Mouse (Mus musculus) kidney, embryonic 14.5 days (tissue): ENCODE results near the gene 1700012A03Rik. TPM values are rescaled to one million over a fixed set of nuclear protein-coding genes. Genes with fewer than 3 reads are reported as not detected.

Experiments
- ATAC-seq: fragments of 200-750 bp; cut with Nextera tagmentation; 2 replicates; pipeline ENCODE4 v1.8.0; 2017; ENCODE audit warnings: moderate number of reproducible peaks, mild to moderate bottlenecking, moderate TSS enrichment, moderate library complexity; ENCODE audit not compliant: low FRiP score, low TSS enrichment
- H3K27ac ChIP-seq: fragments of 300-500 bp; sonication (generic); 2 replicates; pipeline ENCODE4 v1.5.1; 2014; ENCODE audit warnings: low read depth, mild to moderate bottlenecking, low read length, moderate library complexity, mixed read lengths
- H3K27me3 ChIP-seq: fragments of 300-500 bp; sonication (generic); 2 replicates; pipeline ENCODE4 v1.6.1; 2014; ENCODE audit warnings: mild to moderate bottlenecking, low read length; ENCODE audit not compliant: control insufficient read depth, insufficient read depth
- H3K36me3 ChIP-seq: fragments of 300-500 bp; sonication (generic); 2 replicates; pipeline ENCODE4 v1.6.1; 2014; ENCODE audit warnings: low read length, mixed read lengths; ENCODE audit not compliant: control insufficient read depth, insufficient read depth
- H3K4me1 ChIP-seq: fragments of 300-500 bp; sonication (generic); 2 replicates; pipeline ENCODE4 v1.6.1; 2014; ENCODE audit warnings: low read length, mixed read lengths; ENCODE audit not compliant: control insufficient read depth, insufficient read depth
- H3K4me2 ChIP-seq: fragments of 300-500 bp; sonication (generic); replicated peaks from 2 replicates; pipeline ENCODE4 v1.6.1; 2014; ENCODE audit warnings: low read depth, mild to moderate bottlenecking, low read length
- H3K4me3 ChIP-seq: fragments of 300-500 bp; sonication (generic); 2 replicates; pipeline ENCODE4 v1.5.1; 2014; ENCODE audit warnings: mild to moderate bottlenecking, low read length
- H3K9ac ChIP-seq: fragments of 300-500 bp; sonication (generic); 2 replicates; pipeline ENCODE4 v1.6.1; 2014; ENCODE audit warnings: low read depth, mild to moderate bottlenecking, low read length, moderate library complexity
- H3K9me3 ChIP-seq: fragments of 300-500 bp; sonication (generic); 2 replicates; pipeline ENCODE4 v1.6.1; 2016; ENCODE audit warnings: low read length; ENCODE audit not compliant: control insufficient read depth
- WGBS: fragments of 180-500 bp; shearing (Covaris S2); extraction: QIAGEN DNeasy Blood & Tissue Kit; methylation state at CpG from one replicate; pipeline ENCODE4 v1.1.7; 2014; 5-methylcytosine and 5-hydroxymethylcytosine counted together
- polyA plus RNA-seq: library from polyadenylated mRNA; unstranded; fragments of >200 nt; fragmentation: Nextera tagmentation; extraction: Ambion mirVana; gene quantifications from 2 replicates; pipeline ENCODE4 v1.2.1, GENCODE M21; 2014

Gene 1700012A03Rik
- polyA plus RNA-seq, 1 experiment from 2014 or later = not detected

DNA sequence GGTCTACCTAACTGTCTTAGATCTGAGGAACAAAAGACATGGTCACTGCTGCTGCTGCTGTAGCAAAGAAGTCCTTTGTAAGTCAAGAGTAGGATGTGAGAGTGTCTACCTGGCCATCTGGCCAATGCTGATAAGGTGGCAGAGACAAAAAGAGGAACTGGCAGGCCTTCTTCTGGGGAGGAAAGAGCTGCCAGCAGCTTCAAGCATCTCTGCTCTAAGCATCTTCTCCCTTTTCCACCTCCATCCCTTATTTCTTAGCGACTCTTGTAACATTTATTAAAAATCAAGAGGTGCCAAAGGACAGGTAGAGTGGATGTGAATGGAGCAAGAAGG, 27.5 kb upstream of the 1700012A03Rik start:
- Histone ChIP-seq H3K36me3 (no peaks in the 10 kb centered on the region), H3K9me3 (no peaks in the 10 kb centered on the region), H3K9ac (no peak overlapping the region), H3K27ac (no peak overlapping the region), H3K4me1 (no peaks in the 10 kb centered on the region; the same call in 1 of the 2 replicates), H3K27me3 (no peaks in the 10 kb centered on the region), H3K4me2 (no peak overlapping the region), H3K4me3 (no peak overlapping the region)
- WGBS = 96% methylated on average over 1 of the region's 1 CpGs
- ATAC-seq = no peak

GRCm38 (mm10) chr6:32028228-32029009, 21.6 kb upstream of the 1700012A03Rik start:
- 81% methylated on average over 3 of the region's 3 CpGs for WGBS
- Histone ChIP-seq H3K4me2 (no peak overlapping the region), H3K27ac (no peak overlapping the region), H3K27me3 (no peaks in the 10 kb centered on the region), H3K36me3 (no peaks in the 10 kb centered on the region), H3K9me3 (no peaks in the 10 kb centered on the region), H3K9ac (no peak overlapping the region), H3K4me3 (no peak overlapping the region), H3K4me1 (no peaks in the 10 kb centered on the region)
- ATAC-seq = no peak

- Histone ChIP-seq H3K27ac (no peak overlapping the region), H3K4me3 (no peak overlapping the region), H3K27me3 (no peaks in the 10 kb centered on the region), H3K9me3 (no peaks in the 10 kb centered on the region), H3K4me2 (no peak overlapping the region), H3K4me1 (no peaks in the 10 kb centered on the region), H3K36me3 (no peaks in the 10 kb centered on the region), H3K9ac (no peak overlapping the region)
- WGBS = 74% methylated on average over 2 of the region's 2 CpGs
- ATAC-seq = no peak
These were observed 15.8 kb upstream of the 1700012A03Rik start for GRCm38 (mm10) chr6:32034226-32034625.

GRCm38 (mm10) chr6:32045344-32045743, 4.7 kb upstream of the 1700012A03Rik start:
- Histone ChIP-seq H3K9ac (no peak overlapping the region), H3K27ac (no peak overlapping the region), H3K36me3 (no peaks in the 10 kb centered on the region), H3K27me3 (no peaks in the 10 kb centered on the region), H3K4me1 (no peaks in the 10 kb centered on the region), H3K4me2 (no peak overlapping the region), H3K4me3 (no peak overlapping the region), H3K9me3 (no peaks in the 10 kb centered on the region)
- ATAC-seq = no peak

GRCm38 (mm10) chr6:32049256-32049950, 643 bp upstream of the 1700012A03Rik start:
- no peak overlapping the region for H3K9ac ChIP-seq
- H3K9me3 ChIP-seq = no peaks in the 10 kb centered on the region
- H3K4me3 ChIP-seq = no peak overlapping the region
- no peaks in the 10 kb centered on the region for H3K4me1 ChIP-seq
- H3K27me3 ChIP-seq = no peaks in the 10 kb centered on the region
- H3K27ac ChIP-seq = no peak overlapping the region
- H3K4me2 ChIP-seq = no peak overlapping the region
- no peaks in the 10 kb centered on the region for H3K36me3 ChIP-seq
- no peak for ATAC-seq
- WGBS = 52% methylated on average over 4 of the region's 4 CpGs

DNA sequence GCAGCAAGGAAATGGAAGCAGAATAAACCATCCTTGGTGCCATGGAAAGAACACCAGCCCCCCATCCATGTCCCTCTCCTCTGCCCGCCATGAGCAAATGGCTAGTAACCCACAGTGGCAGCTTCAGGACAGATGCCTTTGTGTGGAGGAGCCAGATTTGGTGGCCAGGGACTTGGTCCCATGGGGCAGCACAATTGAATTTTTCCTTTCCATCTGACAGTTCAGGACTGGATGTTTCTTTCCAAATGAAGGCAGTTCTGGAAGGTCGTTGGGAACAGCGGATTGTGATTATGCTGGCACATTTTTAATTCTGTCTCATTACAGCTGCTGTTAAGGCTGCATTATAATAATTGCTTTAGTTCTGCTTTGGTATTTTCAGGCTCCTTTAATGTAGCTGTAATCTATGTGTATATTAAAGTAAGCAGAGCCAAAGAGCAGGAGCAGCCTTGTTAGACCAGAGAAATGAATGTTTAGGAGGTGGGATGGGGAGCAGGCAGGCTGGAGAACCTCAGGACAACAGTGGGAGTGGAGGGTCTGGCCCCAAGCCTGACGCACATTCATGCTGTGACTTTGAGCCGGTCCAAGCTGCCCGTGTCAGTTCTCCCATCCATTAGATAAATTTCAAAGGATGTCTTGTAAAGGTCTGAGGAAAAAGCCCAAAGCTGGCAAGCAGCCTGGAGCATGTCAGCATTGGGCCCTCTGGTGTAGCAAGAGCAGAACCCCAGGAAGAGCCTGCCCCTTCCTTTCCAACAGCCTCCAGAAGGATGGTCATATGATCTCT, 2.3 kb downstream of the 1700012A03Rik start:
- no peak for ATAC-seq
- no peaks in the 10 kb centered on the region for H3K27me3 ChIP-seq
- no peak overlapping the region for H3K4me2 ChIP-seq
- H3K4me1 ChIP-seq = no peaks in the 10 kb centered on the region
- H3K36me3 ChIP-seq = no peaks in the 10 kb centered on the region
- 77% methylated on average over 6 of the region's 6 CpGs for WGBS
- H3K9me3 ChIP-seq = no peaks in the 10 kb centered on the region
- H3K27ac ChIP-seq = no peak overlapping the region
- H3K9ac ChIP-seq = no peak overlapping the region
- no peak overlapping the region for H3K4me3 ChIP-seq

DNA sequence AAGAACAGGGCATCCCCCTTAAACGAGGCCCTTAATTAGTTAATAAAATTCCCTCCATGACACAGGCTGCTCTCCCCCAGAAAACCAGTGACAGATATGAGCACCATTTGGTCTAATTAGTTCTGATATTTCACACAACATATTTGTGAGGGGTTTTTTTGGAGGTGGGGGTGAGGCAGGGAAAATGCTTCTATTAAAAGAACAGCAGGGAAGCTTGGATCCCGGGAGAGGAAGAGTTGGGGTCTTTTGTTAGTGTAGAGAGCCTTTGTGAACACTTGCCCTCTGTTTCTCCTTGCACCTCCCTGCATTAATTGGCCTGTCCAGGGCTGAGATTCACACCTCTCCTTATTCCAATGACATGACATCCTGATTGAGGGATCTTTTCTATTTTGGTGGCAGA, 6.5 kb downstream of the 1700012A03Rik start:
- Histone ChIP-seq H3K4me1 (no peaks in the 10 kb centered on the region), H3K4me3 (no peak overlapping the region), H3K27me3 (no peaks in the 10 kb centered on the region), H3K27ac (no peak overlapping the region), H3K9ac (no peak overlapping the region), H3K36me3 (no peaks in the 10 kb centered on the region), H3K4me2 (no peak overlapping the region), H3K9me3 (no peaks in the 10 kb centered on the region)
- ATAC-seq = no peak
- 32% methylated on average over 2 of the region's 2 CpGs for WGBS

- ATAC-seq = no peak
- 93% methylated on average over 2 of the region's 2 CpGs for WGBS
These were observed 8.5 kb downstream of the 1700012A03Rik start for GRCm38 (mm10) chr6:32058571-32058970.

GRCm38 (mm10) chr6:32060641-32061040, 10.6 kb downstream of the 1700012A03Rik start:
- Histone ChIP-seq H3K4me3 (no peak overlapping the region), H3K9me3 (no peaks in the 10 kb centered on the region), H3K27me3 (no peaks in the 10 kb centered on the region), H3K4me1 (no peaks in the 10 kb centered on the region), H3K9ac (no peak overlapping the region), H3K27ac (no peak overlapping the region), H3K36me3 (no peaks in the 10 kb centered on the region), H3K4me2 (no peak overlapping the region)
- 80% methylated on average over 2 of the region's 2 CpGs for whole genome bisulfite sequencing
- ATAC-seq = no peak

More at GRCm38 (mm10) chr6:32058571-32058970, 8.5 kb downstream of the 1700012A03Rik start:
- Histone ChIP-seq H3K36me3 (no peaks in the 10 kb centered on the region), H3K4me1 (no peaks in the 10 kb centered on the region), H3K4me2 (no peak overlapping the region), H3K27me3 (no peaks in the 10 kb centered on the region), H3K9ac (no peak overlapping the region), H3K9me3 (no peaks in the 10 kb centered on the region), H3K27ac (no peak overlapping the region), H3K4me3 (no peak overlapping the region)
